Mouse (Mus musculus) embryo, embryonic 10.5 days (tissue): ENCODE data around the gene Eepd1.

Experiments
- DNase-seq: peaks from one replicate; pipeline ENCODE4 v3.0.0-alpha.2; 2015; ENCODE audit warnings: low spot score

Gene Eepd1

GRCm38 (mm10) chr9:25578674-25579596 lies 97.6 kb downstream of the Eepd1 start:
- no peak for DNase-seq

- no peak for DNase-seq
Measured at GRCm38 (mm10) chr9:25583621-25584020, 102.3 kb downstream of the Eepd1 start.

GRCm38 (mm10) chr9:25585614-25586013 lies 104.3 kb downstream of the Eepd1 start:
- no peak for DNase-seq

- no peak for DNase-seq
Measured at GRCm38 (mm10) chr9:25588581-25588980, 107.2 kb downstream of the Eepd1 start.

- DNase-seq = no peak
Measured at GRCm38 (mm10) chr9:25590740-25591139, 109.4 kb downstream of the Eepd1 start.

- DNase-seq = peak; percentile 90
Measured at GRCm38 (mm10) chr9:25591390-25592354, 110.3 kb downstream of the Eepd1 start.

GRCm38 (mm10) chr9:25592355-25592955 lies 111.1 kb downstream of the Eepd1 start:
- no peak for DNase-seq

GRCm38 (mm10) chr9:25624744-25625143 lies 143.4 kb downstream of the Eepd1 start:
- DNase-seq = no peak

GRCm38 (mm10) chr9:25629531-25630099 lies 148.3 kb downstream of the Eepd1 start:
- no peak for DNase-seq
